Mouse (Mus musculus): ENCODE data around the gene Ltf.

Gene Ltf

DNA sequence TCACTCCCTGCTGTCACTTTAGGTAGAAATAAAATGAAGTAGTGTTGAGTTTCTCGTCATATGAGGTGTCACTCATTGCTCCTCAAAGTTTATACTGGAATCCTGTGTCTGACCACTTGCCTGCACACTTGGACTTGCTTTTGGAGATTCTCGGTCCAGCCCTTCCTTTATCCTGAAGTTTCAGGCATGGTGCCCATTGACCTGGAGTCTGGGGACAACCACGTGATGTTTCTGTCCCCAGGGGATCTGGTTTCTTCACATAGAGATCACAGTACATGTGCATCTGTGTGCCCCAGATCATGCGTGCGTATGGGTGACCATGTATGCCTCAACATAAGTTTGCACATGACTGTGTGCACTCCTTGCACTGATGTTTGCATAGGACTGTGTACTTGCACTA is 23.2 kb downstream of the Ltf start:
- DNase-seq = no peak

DNA sequence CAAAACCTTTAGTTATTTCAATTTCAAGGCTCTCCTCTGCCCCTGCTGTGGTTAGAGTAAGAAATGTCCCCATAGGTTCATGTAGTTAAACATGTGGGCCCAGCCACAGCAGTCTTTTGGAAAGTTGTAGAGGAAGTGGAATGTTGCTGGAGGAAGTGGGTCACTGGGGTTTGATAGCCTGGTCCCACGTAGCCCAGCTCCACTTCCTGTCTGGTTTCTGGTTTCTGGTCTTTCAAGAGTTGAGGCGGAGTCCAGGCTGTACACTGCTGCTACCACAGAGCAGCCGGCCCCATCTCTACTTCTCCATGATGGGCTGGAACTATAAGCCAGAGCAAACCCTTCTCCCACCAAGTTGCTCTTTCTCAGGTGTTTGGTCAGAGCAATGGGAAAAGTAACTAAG is 27.2 kb downstream of the Ltf start:
- DNase-seq = peak; percentile 29

GRCm38 (mm10) chr9:111047266-111047665 is 28.2 kb downstream of the Ltf start:
- DNase-seq = no peak

DNA sequence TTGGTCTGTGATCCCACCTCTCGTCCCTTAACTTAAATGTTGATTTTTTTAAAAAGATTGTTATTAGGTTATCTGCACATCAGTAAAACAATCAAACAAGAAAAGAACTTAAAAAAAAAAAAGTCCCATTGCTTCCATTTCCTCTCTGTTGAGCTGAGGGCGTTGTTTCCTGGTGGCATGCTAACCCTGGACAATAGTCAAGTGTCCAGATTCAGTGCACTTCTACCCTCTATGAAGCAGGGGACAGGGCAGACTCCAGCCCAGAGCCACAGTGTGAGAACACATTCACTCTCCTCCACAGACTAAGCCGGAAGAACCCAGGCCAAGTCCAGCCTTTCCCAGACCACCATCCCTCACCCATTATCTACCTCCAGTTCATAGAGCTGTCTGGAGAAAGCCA is 29.4 kb downstream of the Ltf start:
- no peak for DNase-seq

- no peak for DNase-seq
These were observed 35.9 kb downstream of the Ltf start for GRCm38 (mm10) chr9:111054923-111055322.

GRCm38 (mm10) chr9:111055800-111056518 is 36.9 kb downstream of the Ltf start:
- DNase-seq = peak; percentile 42

DNA sequence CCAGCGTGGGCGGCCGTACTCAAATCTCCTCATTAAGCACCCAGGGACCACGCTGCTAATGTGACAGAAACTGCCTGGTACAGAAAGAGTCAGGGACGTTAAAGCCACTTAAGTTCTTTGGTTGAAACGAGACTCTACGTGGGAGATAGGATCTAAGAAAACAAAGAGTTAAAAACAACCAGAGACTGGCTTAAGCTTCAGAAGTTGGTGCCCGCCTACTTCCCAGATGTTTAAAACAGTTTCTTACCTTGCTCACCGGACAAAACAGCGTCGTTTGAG is 37.4 kb downstream of the Ltf start:
- no peak for DNase-seq

GRCm38 (mm10) chr9:111056798-111057543 is 37.9 kb downstream of the Ltf start, which contains the start of gene Ccrl2:
Gene Ccrl2 (minus strand): TSS chr9:111057519.
- DNase-seq = peak; percentile 90

DNA sequence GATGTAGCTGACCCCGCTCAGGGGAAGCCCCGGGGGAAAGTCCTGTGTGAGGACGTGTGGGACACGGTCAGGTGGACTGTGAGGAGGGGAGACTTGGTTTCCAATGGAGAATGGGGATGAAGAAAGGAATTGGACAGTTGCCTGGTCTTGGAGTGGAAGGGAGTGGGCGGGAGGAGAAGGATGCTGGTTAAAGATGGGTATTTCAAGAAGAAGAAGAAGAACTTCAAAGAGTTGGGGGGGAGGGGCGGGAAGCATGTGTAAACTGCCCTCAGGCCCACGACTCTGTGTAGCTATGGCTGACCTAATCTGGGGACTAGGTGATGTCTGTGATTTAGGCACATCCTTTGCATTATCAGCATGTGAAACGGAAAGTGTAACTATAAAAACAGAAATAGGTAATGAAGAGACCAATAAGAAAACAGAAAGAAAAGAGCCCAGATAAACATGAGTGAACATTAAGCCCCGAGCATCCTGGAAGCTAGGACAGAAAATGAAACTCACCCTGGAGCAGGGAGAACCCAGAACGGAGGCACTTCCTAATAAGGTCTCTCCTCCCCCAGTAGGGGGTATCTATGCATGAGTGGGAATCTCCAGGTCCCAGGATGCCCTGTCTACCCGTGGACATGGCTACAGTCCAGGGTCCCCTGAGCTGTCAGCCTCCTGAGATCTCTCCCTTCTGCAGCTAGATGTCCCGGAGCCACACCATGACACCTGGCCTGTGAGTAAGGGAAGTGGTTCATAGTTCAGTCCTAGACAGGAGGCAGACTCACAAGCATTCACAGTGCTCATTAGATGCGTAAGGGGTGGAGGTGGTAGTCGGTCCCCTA is 38.7 kb downstream of the Ltf start:
- DNase-seq = peak; percentile 16

DNA sequence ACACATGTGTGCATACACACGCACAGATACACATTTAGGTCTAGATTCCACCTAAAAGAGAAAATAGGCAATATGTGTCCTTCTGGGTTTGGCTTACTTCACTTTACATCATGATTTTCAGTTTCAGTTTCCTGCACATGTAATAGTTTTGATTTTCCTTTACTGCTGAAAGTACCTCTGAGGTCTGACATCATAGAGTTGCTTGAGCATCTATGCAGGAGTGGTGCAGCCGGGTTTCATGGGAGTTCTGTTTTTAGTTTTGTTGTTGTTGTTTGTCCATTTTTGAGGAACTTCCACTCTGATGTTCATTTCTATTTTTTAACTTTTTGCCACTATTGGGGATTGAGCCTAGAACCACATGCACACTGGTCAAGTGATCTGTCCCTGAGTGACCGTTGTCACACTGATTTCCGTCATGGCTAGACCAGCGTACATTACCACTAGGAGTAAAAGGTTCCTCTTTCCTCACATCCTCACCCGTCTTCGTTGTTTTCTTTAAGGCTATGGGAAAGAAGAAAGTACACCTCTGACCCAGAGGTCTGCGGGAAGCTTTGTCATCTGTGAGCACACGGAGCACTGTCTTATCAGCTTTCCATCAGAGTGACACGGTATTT is 40.0 kb downstream of the Ltf start:
- no peak for DNase-seq

DNA sequence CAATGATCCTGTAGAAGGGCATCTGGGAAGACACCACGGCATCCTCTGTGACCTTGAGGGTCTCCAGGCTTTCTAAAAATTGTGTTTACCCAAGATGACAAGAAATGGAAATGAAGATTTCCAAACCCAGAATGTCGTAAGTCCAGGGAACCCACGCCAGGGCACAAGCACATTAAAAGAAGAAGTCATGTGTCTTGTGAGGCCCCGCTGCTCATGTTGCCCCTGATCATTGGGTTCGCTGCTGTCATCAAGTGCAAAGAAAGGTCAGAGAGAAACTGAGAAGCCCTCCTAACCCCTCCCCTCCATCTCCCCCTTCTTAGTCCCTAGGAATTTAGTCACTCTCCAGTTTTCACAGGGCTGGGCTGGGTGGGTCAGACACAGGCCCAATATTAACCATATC is 43.8 kb downstream of the Ltf start:
- DNase-seq = no peak

- DNase-seq = no peak
These were observed 48.0 kb downstream of the Ltf start for GRCm38 (mm10) chr9:111067052-111067451.

DNA sequence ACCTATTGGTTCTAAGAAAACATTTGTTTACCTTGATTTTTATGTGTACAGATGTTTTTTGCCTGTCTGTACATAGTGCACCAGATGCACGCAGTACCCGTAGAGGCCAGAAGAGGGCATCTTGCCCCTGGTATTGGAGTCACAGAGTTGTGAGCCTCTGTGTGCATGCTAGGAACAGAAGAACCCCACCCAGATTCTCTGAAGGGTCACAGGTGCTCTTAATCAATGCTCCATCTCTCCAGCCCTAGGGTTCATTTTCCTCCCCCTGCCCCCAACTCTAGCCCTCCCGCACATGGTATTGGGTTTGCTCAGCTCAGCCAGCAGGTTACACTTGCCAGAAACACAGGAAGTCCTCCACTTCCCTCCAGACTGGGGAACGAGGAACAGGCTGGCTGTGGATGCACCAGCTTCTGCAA is 51.5 kb downstream of the Ltf start:
- peak; percentile 76 for DNase-seq

- DNase-seq = peak; percentile 47
These were observed 53.1 kb downstream of the Ltf start for GRCm38 (mm10) chr9:111072175-111072574.

GRCm38 (mm10) chr9:111072971-111073370 is 53.9 kb downstream of the Ltf start:
- no peak for DNase-seq

DNA sequence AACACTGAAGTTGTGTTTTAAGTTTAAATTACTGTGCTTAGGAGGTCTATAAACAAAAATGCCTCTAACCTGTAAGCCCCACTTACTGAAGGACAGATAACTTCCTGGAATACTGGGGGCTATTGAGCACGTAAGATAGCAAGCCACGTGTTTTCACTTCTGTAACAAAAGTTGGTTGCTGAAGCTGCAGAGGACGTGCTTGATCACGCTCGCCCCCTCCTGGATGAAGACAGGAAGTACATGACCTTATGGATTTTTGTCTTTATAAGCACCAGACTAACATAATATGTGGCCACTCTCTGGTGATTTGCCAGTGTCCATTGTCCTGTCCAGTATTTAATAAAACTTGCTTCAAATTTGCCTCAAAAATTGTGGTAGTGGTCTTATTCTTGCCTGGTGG is 58.7 kb downstream of the Ltf start:
- DNase-seq = peak; percentile 52

DNA sequence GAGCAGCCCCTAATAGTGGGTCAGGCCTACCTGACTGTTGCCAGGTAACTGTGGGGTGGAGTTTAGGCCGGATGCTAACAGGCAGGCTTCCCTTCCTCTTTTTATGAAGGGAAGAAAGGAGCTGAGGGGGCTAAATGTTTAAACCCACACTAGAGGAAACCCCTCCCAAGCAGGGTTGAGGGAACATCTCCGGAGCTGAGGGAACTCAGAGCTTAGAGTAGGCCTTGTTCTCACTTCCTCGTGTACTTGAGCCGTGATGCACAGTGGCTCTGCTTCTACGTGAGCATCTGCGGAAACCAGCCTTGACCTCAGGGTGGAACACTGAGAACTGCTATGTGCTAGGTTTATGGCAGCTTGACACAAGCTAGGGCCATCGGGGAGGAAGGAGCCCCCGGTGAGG is 61.7 kb downstream of the Ltf start:
- no peak for DNase-seq

GRCm38 (mm10) chr9:111081765-111082164 is 62.7 kb downstream of the Ltf start:
- DNase-seq = no peak

GRCm38 (mm10) chr9:111085329-111085728 is 66.3 kb downstream of the Ltf start:
- DNase-seq = no peak

DNA sequence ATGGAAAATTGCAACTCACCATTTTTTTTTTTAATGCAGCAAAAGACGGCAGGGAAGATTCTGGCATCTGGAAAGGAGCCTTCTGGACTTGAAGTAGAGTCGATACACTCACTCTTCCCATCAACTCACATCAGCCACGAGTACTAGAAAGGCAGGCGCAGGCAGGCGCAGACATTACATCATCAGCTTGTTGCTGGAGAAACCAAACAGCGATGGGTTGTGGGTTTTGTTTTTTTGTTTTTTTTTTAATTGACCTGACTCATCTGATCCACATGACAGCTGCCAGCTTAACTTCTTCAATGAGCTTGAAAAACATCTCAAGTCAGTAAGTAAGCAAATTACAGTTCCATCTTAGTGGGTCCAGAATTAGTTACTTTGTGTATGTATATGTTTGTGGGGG is 67.1 kb downstream of the Ltf start:
- no peak for DNase-seq

- DNase-seq = no peak
These were observed 68.0 kb downstream of the Ltf start for GRCm38 (mm10) chr9:111086995-111087606.

- DNase-seq = no peak
These were observed 68.9 kb downstream of the Ltf start for GRCm38 (mm10) chr9:111087960-111088359.

GRCm38 (mm10) chr9:111088886-111089285 is 69.8 kb downstream of the Ltf start:
- DNase-seq = no peak
